Mouse (Mus musculus): ENCODE data around the gene Gm813.

DNA sequence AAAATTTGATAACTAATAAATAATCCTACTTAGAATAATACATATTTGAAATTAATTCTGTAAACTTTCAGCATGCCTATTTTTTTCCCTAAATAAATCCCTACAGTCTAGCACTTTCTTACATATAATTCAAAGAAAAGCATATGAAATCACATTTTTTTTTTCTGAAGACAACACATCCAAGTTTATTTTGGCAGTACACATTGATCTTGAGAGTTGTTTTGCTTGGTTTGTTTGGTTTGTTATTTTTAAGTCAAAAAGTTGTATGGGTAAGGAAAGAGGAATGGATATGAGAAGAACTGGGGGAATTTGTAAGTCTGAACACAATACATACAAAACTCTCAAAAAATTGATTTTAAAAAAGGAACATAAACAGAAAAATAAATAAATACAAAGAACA is 39.0 kb upstream of the Gm813 start:
- no peak for TF ChIP-seq CTCF (IDR thresholded peaks at IDR 0.05; ENCODE audit: extremely low read depth, insufficient read depth, low read length)
- TF ChIP-seq POLR2A (IDR thresholded peaks at IDR 0.05; ENCODE audit: extremely low read depth, insufficient read depth, low read length) = no peak
